Mouse (Mus musculus) liver, adult (tissue): ENCODE data around the gene Asgr2.

Source experiments
- GATA4 ChIP-seq: IDR thresholded peaks from 2 replicates; pipeline ENCODE4 v1.6.1; 2014; ENCODE audit warnings: mild to moderate bottlenecking, low read length; ENCODE audit not compliant: insufficient replicate concordance

Asgr2 gene

GRCm38 (mm10) chr11:70075581-70075980, 16.9 kb upstream of the Asgr2 start:
- peak; percentile 38; the same call in 1 of the 2 replicates for TF ChIP-seq GATA4

DNA sequence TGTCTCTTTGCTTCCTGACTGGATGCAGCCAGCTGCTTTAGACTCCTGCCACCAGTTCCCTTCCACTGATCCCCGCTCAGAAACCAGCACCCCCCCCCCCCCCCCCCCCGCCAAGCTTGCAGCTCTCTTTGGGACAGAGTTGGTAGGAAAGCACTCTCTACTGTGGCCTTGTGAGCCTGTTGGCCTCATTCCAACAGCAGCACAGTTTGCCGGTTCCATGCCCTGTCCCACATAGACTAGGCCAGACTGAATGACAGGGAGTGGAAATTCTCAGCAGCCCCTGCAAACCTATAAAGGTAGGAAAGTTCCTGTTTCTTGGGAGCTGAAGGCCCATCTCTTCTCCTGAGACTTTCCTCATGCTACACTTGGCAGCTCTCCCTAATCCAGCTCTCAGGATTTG, 15.0 kb upstream of the Asgr2 start:
- no peak for TF ChIP-seq GATA4

GRCm38 (mm10) chr11:70079175-70079574, 13.3 kb upstream of the Asgr2 start:
- TF ChIP-seq GATA4: no peak

DNA sequence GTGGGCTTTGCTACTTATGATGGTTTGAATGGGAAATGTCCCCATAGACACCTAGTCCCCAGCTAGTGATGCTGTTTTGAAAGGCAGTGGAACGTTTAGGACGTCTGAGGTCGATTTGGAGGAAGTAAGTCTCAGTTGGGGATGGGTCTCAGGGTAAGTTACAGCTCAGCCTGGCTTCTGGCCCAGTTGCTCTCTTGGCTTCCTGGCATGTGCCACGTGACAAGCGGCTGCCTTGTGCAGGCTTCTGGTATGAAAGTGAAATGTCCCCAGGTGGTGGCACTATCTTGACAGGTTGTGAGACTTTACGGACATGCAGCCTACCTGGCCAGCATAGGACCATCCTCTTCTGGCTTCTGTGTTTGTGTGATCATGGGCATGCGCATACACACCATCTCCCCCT, 12.5 kb upstream of the Asgr2 start:
- no peak for TF ChIP-seq GATA4

GRCm38 (mm10) chr11:70080803-70081590, 11.4 kb upstream of the Asgr2 start:
- TF ChIP-seq GATA4: no peak

DNA sequence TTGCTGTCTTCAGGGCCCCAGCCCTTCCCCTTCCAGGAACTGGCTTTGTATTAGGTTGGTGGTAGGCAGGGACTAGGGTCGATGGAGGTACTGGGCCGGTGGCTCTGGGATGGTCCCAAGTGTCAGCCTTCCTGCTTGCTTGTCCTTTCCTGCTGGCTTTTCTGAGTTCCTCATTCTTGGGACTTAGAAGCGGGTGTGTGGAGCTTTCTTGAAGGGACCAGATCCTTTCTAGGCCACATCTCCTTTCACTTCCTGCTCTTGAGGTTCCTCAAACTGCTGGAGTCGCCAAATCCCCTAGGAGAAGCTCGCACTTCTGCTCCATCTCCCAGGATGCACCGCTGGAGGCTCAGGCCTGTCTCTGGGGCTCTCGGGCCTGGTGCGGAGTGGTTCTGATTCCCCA, 7.9 kb upstream of the Asgr2 start:
- no peak for TF ChIP-seq GATA4

DNA sequence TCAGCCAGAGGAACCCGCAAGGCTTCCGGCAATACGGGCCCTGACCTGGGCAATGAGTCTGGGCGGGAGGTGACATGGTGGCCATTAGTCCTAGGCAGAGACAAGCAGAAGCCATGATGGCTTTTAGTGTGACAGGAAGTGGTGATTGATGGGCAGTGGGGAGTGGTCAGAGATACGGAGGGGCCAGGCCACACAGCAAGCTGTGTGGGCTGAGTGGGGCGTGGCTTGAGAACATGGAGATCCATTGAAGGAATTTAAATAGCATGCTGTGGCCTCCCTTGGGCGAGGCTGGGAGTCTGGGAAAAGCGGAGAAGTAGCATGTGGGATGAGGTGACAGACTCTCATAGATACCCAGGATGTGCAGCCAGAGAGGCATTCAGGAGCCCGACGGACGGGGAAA, 5.0 kb downstream of the Asgr2 start:
- TF ChIP-seq GATA4: no peak

DNA sequence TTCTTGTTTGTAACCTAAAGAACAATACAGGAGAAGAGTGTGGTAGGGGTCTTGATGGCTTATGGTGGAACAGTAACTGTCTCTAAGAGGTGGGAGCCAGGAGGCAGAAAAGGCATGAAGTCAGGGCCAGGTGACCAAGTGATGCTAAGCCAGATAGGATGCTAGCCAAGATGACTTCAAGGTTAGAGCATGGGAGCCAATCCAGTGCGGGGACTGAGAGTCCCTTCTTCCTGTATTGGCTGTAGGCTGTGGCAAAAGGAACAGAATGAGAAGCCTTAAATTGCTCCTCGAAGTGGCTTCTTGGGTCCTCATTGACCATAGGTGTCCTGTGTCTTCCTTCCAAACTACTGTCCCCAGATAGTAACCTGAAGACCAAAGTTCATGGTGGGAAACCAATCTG, 6.7 kb downstream of the Asgr2 start:
- no peak for TF ChIP-seq GATA4

- no peak for TF ChIP-seq GATA4
Measured at GRCm38 (mm10) chr11:70099809-70100208, 7.4 kb downstream of the Asgr2 start.

DNA sequence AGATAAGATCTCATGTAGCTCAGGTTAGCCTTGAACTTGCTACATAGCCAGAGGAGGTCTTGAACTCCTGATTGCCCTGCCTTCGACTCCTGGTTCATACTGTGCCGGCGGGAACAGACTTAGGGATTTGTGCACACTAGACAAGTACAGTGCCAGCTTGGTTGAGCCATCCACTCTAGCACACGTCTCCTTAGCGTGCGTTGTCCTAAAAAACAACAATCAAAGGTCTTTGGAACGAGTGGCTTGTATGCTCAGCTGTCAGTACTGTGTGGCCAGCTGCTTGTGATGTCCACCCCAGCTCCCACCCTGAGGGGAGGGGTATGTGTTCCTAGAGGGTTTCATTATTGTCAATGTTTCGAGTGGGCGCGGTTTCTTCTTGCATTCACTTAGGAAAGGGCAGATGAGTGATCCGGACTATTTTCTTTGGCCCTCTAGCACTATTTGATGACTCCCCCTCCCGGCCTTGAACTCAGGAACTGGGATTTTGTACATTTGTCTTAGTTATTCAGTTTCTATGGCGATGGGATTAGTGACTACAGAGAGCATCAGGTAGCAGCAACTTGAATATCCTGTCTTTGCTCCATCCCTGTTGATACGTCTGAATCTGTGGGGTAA, 11.4 kb downstream of the Asgr2 start:
- no peak for TF ChIP-seq GATA4

- no peak for TF ChIP-seq GATA4
Measured at GRCm38 (mm10) chr11:70107085-70107484, 14.6 kb downstream of the Asgr2 start.

DNA sequence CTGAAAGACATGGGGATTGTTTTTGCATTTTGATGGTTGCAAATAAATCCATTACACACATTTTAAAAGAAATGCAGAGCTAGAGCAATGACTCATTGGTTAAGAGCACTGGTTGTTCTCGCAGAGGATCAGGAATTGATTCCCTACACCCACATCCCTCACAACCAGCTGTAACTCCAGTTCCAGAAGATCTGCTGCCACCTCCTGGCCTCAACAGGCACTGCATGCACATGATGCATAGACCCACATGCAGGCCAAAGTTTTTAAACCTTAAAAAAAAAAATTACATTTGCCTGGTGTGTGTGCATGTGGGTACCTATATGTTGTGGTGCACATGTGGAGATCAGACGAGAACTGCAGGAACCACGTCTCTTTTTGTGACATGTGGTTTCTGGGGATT, 17.7 kb downstream of the Asgr2 start:
- no peak for TF ChIP-seq GATA4

GRCm38 (mm10) chr11:70114562-70114961, 22.1 kb downstream of the Asgr2 start:
- no peak for TF ChIP-seq GATA4

DNA sequence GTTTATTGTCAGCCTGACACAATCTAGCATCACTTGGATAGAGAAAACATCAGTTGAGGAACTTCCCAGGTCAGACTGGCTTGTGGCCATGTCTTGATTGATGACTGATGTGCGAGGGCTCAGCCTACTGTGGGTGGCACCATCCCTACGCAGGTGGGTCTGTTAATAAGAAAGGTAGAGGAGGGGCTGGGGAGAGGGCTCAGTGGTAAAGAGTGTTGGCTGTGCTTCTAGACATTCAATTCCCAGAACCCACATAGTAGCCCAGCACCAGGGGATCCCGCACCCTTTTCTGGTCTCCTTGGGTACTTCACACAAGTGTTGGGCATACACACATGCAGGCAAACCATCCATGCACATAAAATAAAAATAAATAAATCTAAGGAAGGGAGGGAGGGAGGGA, 23.5 kb downstream of the Asgr2 start:
- no peak for TF ChIP-seq GATA4

DNA sequence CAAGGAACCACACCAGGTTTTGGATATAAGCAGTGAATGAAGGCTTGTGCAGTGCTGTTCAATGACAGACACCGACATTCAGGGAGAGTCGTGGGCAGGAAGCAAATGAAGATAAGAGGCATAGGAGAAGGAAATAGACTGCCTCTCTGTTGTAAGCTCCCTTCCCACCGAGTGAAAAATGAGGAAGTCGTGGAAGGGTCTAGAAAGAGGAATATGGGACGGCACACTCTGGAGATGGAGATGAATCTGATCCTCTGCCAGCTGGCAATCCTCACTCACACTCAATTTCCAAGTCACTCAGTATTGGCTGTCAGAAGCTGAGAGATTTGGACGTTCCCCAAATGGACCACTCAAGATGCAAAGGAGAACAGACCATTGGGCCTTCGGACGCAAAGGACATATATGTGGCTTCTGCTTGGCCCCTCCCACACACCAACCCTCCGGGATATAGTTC, 37.5 kb downstream of the Asgr2 start, which contains the start of gene Mgl2:
Gene Mgl2, plus strand, starts transcription at position 404 of the 454 bp plus-strand sequence.
- TF ChIP-seq GATA4: no peak

DNA sequence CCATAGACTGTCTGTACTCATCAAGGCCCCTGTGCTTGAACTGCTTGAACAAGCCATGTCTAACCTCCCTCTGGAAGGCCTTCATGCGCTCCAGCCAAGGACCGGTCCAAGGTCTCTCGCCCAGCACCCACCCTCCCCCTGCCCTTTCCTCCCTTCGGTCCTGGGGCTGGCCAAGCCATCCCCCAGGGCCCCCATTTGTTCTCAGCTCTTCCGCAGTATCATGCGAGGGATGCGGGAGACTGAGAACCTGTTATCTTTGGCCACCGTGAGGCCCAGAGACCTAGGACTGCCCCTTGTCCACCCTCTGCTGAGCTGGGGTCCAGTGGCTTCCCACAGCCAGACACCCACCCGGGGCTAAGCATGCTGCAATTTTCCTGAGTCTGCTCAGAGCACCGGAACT, 46.7 kb downstream of the Asgr2 start:
- TF ChIP-seq GATA4: no peak
